Mouse (Mus musculus) layer of hippocampus, adult 2 months (tissue): ENCODE data around the gene Ampd2. TPM values are rescaled to one million over a fixed set of nuclear protein-coding genes. Genes with fewer than 3 reads are reported as not detected.

Experiments
- DNase-seq, 2 experiments: peaks; one replicate each; pipeline ENCODE4 v3.0.0; 2022; ENCODE audit warnings: low spot score in 2 of 2
- H3K27ac ChIP-seq: fragments of 200-600 bp; 2 replicates; pipeline ENCODE4 v1.8.1; 2022
- H3K4me3 ChIP-seq: fragments of 200-600 bp; 2 replicates; pipeline ENCODE4 v1.8.1; 2022; ENCODE audit warnings: mild to moderate bottlenecking
- CTCF ChIP-seq: fragments of 200-600 bp; conservative IDR thresholded peaks from 2 replicates; pipeline ENCODE4 v1.8.1; 2022; ENCODE audit warnings: antibody characterized with exemption, mild to moderate bottlenecking, moderate library complexity
- total RNA-seq, 2 experiments: library from RNA; stranded (reverse); gene quantifications; 2 replicates each; pipeline ENCODE4 v1.2.3; 2021

The Ampd2 gene
- total RNA-seq, 2 experiments from 2014 or later = 74.0 to 76.7 TPM

DNA sequence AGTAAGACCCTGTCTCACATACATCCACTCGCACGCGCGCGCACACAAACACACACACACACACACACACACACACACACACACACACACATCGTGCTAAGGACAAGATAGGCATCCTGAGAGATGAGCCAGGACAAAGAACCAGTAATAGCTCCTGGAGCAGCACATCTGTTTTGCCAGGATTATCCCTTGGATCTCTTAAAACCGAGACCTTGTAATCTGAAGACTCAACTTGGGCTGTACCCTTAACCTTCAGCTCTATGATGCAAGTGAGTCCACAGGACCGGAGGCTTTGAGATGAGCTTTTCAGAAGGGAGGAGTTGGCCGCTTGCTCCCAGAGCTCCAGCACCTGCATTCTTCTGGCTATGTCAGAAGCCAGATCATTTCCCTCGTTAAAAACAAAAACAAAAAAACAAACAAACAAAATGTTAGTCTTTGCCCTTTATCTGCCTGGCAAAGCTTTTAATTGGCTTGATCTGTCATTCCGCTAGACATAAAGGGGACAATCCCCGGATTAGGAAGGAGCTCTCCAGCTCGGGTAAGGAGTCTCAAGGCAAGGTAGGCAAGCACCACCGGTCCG, 6.2 kb upstream of the Ampd2 start, which contains the start of gene Gnat2:
TSS of gene Gnat2 (plus strand) at position 254 of the 580 bp plus-strand sequence.
- TF ChIP-seq CTCF = no peak
- Histone ChIP-seq H3K27ac (no peak within 1 kb of the TSS), H3K4me3 (no peak within 1 kb of the TSS)
- DNase-seq = no peak

- Histone ChIP-seq H3K4me3 (no peak overlapping the region), H3K27ac (no peak overlapping the region)
- TF ChIP-seq CTCF = no peak
- no peak for DNase-seq
Observed at GRCm38 (mm10) chr3:108092030-108092429, 5.6 kb upstream of the Ampd2 start.

- no peak overlapping the region for H3K27ac ChIP-seq
- no peak overlapping the region for H3K4me3 ChIP-seq
- no peak for DNase-seq
- no peak for TF ChIP-seq CTCF
Observed at GRCm38 (mm10) chr3:108090561-108090960, 4.1 kb upstream of the Ampd2 start.

DNA sequence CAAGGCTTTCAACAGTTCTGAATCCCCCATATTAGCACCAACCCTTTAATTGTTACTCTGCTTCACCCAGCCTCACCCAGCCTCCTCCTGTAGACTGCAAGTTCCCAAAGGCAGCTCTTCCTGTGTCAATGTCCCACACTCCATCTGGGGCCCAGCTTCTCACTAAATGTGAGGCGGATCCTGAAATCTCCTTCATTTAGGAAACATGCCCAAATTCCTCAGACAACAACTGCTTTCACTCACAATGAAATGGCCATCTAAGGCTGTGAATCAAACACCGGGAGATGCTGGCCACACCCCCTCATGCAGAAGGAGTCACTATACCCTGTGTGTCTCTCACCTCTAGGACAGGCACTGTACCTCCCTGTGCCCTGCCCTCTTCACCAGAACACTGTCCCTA, 3.5 kb upstream of the Ampd2 start:
- no peak for DNase-seq
- H3K4me3 ChIP-seq = no peak overlapping the region
- H3K27ac ChIP-seq = no peak overlapping the region
- TF ChIP-seq CTCF = no peak

DNA sequence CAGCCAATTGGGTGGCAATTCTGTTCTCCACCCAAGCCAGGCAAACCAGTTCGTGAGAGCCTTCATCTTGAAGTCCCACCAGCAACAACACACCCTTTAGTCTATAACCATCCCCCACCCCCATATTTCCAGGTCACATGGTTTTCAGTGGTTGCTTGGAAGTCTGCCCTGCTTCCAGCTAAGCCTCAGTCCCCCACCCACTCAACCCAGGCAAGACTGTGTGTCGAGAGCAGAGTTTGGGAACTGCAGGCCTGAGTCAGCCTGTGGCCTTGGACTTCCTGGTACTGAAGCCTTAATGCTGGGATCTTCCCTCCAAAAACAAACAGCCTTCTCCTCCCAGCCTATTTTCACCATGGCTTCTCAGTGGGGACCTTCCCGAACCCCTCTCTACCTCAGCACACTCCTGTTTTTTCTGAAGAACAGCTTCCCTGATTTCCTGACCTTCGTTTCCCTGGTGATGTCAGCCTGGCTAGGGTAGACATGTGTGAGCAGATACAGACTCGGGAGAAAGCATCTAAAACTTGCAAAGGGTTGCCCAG, 2.5 kb upstream of the Ampd2 start:
- no peak for TF ChIP-seq CTCF
- DNase-seq = no peak
- H3K4me3 ChIP-seq = no peak overlapping the region
- peak overlapping the region; percentile 53; the same call in 1 of the 2 replicates for H3K27ac ChIP-seq

GRCm38 (mm10) chr3:108087329-108087728, 878 bp upstream of the Ampd2 start:
- Histone ChIP-seq H3K4me3 (no peak overlapping the region), H3K27ac (no peak overlapping the region)
- no peak for TF ChIP-seq CTCF
- no peak for DNase-seq

DNA sequence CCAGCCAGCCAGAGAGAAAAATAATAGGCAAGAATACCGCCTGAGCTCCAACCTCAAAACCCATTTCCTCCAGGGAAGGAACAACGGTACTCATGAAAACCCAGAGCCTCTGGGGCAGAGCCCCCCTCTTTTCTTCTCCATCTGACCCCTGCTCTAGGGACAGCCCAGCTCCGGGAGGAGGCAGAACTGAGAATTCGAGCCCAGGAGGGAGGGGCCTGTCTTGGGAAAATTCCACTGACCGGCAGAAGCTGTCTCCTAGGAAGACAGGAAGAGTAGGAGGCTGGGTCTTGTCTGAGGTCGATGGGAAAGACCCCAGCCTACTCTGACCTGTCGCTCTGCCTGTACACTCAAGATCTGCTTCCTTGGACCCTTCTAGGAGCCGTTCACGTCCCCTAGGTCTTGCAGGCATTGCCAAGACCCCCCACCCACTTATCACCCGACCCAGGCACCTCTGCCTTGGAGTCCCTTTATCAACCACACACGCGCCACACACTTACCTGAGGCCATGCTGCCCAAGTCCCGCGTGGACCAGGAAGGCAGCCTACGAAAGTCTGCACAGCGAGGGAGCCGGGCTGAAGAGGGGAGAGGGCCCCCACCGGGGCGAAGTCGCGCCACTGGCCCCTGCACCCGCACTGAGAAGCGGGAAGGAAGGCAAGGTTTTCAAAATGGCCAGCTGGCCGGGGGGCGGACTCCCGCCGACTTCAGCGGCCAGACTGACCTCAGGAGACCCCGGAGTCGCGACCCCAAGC, 556 bp downstream of the Ampd2 start:
- Histone ChIP-seq H3K4me3 (peak overlapping the region; percentile 71), H3K27ac (peak overlapping the region; percentile 94)
- TF ChIP-seq CTCF = no peak
- peak; percentile 47 to 58 for DNase-seq

GRCm38 (mm10) chr3:108085281-108085720, 1.1 kb downstream of the Ampd2 start:
- H3K4me3 ChIP-seq = peak overlapping the region; percentile 71
- H3K27ac ChIP-seq = peak overlapping the region; percentile 94
- peak; percentile 57 for TF ChIP-seq CTCF

GRCm38 (mm10) chr3:108084767-108085270, 1.6 kb downstream of the Ampd2 start:
- peak in 1 of 2 experiments; percentile 27 for DNase-seq
- Histone ChIP-seq H3K4me3 (peak overlapping the region; percentile 71), H3K27ac (peak overlapping the region; percentile 94)
- no peak for TF ChIP-seq CTCF

More at GRCm38 (mm10) chr3:108085281-108085720, 1.1 kb downstream of the Ampd2 start:
- peak; percentile 90 to 91 for DNase-seq

GRCm38 (mm10) chr3:108083904-108084407, 2.5 kb downstream of the Ampd2 start:
- Histone ChIP-seq H3K27ac (peak overlapping the region; percentile 94; the same call in 1 of the 2 replicates), H3K4me3 (peak overlapping the region; percentile 71)
- no peak for DNase-seq
- TF ChIP-seq CTCF = no peak

GRCm38 (mm10) chr3:108083161-108083560, 3.3 kb downstream of the Ampd2 start:
- no peak for TF ChIP-seq CTCF
- no peak for DNase-seq
- Histone ChIP-seq H3K27ac (peak overlapping the region; percentile 68; the same call in 1 of the 2 replicates), H3K4me3 (no peak overlapping the region)

DNA sequence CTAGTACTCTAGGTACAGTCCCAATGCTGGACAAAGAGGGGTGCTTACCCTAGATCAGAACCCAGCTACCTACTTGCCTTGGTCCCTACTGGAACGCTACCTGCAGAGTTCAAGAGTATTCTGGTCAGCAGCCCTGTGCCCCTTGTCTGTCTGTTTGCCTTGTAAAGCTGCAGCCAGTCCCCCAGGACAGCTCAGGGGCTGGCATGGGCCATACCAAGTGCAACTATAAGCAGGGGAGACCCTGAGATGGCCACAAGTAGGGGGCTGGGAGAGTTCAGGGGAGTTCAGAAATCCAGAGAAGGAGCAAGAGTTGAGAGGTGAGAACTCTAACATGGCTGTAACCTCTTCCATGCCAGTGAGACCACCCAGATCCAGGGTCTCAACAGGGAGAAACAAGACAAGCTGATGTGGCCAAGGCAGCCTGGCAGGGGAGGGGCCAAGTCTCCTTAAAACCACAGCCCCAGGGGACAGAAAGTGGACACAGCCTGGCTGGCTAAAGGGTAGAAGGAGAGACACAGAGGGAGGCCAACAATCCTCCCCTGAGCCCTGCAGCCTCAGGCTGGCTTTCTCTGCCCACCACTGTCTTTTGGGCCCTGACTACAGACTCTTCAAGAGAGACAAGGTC, 4.1 kb downstream of the Ampd2 start:
- peak overlapping the region; percentile 68; the same call in 1 of the 2 replicates for H3K27ac ChIP-seq
- no peak overlapping the region; the same call in 1 of the 2 replicates for H3K4me3 ChIP-seq
- no peak for TF ChIP-seq CTCF
- DNase-seq = no peak
